Mouse (Mus musculus): ENCODE results near the gene Cdkn2c.

Gene Cdkn2c

GRCm38 (mm10) chr4:109657021-109657850 is 9.8 kb downstream of the Cdkn2c start:
- peak; percentile 60 for DNase-seq (ENCODE audit: low read depth)

- no peak for DNase-seq (ENCODE audit: low read depth)
Measured at GRCm38 (mm10) chr4:109656301-109656700, 10.7 kb downstream of the Cdkn2c start.

- DNase-seq (ENCODE audit: low read depth): no peak
Measured at GRCm38 (mm10) chr4:109655738-109656137, 11.3 kb downstream of the Cdkn2c start.

GRCm38 (mm10) chr4:109654701-109655100 is 12.3 kb downstream of the Cdkn2c start:
- DNase-seq (ENCODE audit: low read depth): no peak

GRCm38 (mm10) chr4:109653251-109653650 is 13.7 kb downstream of the Cdkn2c start:
- no peak for DNase-seq (ENCODE audit: low read depth)

GRCm38 (mm10) chr4:109649331-109649730 is 17.7 kb downstream of the Cdkn2c start:
- no peak for DNase-seq (ENCODE audit: low read depth)

- DNase-seq (ENCODE audit: low read depth): no peak
Measured at GRCm38 (mm10) chr4:109647281-109647680, 19.7 kb downstream of the Cdkn2c start.

GRCm38 (mm10) chr4:109641451-109641850 is 25.5 kb downstream of the Cdkn2c start:
- DNase-seq (ENCODE audit: low read depth): no peak

GRCm38 (mm10) chr4:109640141-109640540 is 26.8 kb downstream of the Cdkn2c start:
- DNase-seq (ENCODE audit: low read depth): no peak

- no peak for DNase-seq (ENCODE audit: low read depth)
Measured at GRCm38 (mm10) chr4:109639356-109639755, 27.6 kb downstream of the Cdkn2c start.

GRCm38 (mm10) chr4:109634971-109635370 is 32.0 kb downstream of the Cdkn2c start:
- DNase-seq (ENCODE audit: low read depth): peak; percentile 37

- no peak for DNase-seq (ENCODE audit: low read depth)
Measured at GRCm38 (mm10) chr4:109631029-109631428, 36.0 kb downstream of the Cdkn2c start.

GRCm38 (mm10) chr4:109630215-109630614 is 36.8 kb downstream of the Cdkn2c start:
- DNase-seq (ENCODE audit: low read depth): no peak

GRCm38 (mm10) chr4:109612596-109612995 is 54.4 kb downstream of the Cdkn2c start:
- no peak for DNase-seq (ENCODE audit: low read depth)

Data from induced T-regulatory cell, adult 2 months (primary cell).